Mouse (Mus musculus) lung, postnatal 4 days (tissue): ENCODE measurements around the gene Rrnad1.
"Not testable (repeated sequence)": the region's sequence is repeated elsewhere in the genome, so short reads cannot be mapped to it uniquely, and the experiment has no call there.

Experiments
- DNase-seq, 2 experiments: peaks; one replicate each; pipeline ENCODE4 v3.0.0; 2021

Rrnad1 gene

DNA sequence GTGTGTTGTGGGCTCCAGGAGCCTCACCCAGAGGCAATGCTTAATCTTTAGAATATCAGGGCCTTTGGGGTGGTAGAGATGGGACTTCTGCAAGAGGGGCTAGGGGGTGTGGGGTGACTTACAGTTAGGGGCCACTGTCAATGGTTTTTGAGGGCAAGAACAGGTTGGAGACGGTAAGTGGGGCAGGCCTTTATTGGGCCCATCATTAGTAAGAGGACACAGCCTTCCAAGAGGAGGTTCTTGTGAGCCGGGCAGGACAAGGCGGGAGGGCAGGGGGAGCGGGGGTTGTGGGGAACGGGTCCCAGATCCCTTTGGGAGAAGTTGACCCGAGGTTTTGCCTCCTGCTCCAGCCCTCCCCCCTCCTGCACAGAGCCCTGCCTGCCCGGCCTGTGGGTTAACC, 17.0 kb downstream of the Rrnad1 start:
- DNase-seq, result no peak

DNA sequence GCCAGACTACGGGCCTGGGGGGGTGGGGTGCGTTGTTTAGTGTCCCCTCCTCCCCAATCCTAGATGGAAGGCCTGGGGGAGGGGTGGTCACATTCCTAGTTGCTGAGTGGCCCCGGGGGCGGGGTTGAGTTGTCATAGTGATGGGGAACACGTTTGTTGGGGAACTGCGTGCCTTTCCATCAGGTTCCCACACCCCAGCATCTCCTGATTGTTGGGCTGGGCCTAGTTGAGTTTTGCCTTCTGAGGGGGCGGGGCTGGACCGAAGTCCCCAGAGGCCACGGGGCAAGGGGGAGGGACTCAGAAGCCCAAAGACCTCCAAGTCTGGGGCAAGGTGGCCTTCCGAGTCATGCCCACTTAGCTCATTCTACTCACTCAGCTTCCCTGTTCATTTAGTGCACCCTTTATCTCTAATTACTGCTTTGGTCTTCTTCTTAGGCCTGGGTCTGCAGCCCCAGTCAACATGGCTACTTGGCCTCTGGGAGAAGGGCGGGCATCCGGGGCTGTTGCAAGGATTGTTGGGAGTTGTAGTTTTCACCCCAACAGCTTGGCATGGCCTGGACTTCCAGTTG, 19.9 kb downstream of the Rrnad1 start:
- DNase-seq, result peak; percentile 91 to 94

DNA sequence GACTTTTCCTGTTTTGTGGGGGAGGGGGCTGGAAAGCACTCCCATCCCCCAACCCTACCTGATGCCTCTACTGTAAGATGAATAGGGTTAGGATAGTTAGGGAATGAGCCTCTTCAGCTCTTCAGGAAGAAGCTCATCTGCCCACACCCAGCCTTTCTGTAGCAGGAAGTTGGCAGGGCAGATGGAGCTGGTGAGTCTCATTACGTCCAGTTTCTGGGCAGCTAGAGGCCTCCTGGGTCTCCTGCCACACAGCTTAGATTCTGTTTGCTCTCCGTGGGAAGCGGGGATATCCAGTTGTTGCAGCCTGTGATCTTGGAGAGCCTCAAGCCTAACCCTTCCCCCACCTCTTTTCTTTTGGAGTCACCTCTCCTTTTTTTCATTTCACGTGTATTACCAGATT, 20.6 kb downstream of the Rrnad1 start:
- peak; percentile 28 to 46 for DNase-seq

DNA sequence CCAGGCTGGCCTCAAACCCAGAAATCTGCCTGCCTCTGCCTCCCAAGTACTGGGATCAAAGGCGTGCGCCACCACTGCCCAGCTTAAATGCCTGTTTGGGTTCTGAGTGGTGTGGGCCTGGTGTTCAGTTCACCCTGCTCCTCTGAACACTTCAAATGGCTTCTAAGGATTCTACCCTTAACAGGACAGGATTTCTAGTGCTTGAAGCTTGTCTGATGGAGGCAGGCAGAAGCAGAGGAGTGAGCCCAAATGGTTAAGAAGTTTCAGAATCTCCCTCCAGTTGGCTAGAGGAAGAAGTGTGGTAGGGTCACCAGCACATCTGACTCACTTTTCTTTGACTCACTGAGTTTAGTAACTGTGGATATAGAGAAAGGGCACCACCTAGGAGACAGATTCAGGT, 21.1 kb downstream of the Rrnad1 start:
- DNase-seq, result no peak

DNA sequence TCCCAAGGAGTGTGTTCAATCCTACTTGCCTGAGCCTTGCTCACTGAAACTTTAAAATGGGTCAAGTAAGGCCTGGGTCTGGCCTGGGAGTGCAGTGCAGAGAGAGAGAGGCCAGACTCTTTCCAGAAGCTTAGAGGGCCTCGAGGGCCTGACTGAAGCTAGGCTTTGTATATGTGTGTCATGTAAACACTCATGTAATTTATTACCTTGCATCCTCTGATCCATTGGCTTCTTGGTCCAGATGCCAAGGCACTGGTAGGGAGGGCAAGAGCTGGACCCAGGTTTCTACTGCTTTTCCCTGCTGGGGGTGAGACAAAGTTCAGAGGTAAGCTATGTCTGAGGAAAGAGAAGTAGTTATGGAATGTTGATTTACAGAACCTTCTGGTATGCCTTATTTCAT, 22.6 kb downstream of the Rrnad1 start:
- no peak for DNase-seq

DNA sequence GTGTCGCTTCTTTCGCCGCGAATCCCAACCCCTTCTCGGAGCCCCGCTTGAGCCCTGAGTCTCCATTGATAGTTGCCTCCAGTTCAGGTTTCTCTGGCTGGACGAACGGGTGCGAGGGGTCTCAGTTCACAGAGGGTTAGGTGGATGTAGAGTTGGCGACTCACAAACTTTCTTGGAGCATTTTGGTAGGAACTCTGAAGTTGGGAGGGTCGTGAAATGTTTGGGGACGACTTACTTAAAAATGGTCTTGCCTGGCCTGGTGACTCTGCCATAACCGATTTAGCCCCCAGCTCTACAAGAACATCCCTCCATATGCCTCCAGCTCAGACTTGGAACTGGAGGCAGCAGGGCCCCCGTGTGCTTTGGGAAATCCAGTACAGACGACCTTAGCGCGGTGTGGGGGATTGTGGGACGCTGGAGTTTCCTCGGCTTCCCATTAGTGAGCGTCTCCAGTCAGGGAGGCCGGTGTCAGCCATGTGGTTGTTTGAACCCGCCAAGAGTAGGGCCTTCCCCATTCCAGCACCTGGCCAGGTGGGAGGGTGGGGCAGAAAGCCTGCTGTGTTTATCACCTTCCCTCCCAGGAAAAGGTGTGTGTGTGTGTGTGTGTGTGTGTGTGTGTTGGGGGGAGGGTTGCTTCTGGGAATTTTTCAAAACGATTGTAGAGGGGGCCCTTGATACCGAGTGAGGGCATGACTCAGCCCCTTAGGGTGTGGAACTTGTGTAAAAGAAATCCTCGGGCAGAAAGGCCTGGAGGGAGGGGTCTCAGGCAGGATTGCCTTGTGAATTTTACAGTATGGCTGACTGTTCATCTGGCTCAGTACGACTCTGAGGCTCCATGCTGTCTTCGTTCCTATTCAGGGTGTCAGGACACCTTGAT, 23.3 kb downstream of the Rrnad1 start:
- DNase-seq, result peak; percentile 64 to 85

DNA sequence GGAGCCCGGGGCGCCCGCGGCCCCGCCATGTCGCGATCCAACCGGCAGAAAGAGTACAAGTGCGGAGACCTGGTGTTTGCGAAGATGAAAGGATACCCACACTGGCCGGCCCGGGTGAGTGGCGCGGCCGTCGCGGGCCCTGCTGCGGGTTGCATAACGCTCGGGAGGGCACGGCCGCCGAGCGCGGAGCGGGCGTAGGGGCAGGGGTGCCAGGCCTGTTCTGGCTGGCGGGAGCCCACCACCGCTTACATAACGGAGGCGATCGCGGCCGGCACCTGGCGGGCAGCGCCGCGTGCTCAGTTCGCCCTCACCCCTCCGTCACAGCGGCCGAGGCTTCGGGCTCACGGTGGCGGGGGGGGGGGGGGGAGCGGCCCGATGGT, 23.9 kb downstream of the Rrnad1 start:
- peak in 1 of 2 experiments; percentile 53 for DNase-seq

DNA sequence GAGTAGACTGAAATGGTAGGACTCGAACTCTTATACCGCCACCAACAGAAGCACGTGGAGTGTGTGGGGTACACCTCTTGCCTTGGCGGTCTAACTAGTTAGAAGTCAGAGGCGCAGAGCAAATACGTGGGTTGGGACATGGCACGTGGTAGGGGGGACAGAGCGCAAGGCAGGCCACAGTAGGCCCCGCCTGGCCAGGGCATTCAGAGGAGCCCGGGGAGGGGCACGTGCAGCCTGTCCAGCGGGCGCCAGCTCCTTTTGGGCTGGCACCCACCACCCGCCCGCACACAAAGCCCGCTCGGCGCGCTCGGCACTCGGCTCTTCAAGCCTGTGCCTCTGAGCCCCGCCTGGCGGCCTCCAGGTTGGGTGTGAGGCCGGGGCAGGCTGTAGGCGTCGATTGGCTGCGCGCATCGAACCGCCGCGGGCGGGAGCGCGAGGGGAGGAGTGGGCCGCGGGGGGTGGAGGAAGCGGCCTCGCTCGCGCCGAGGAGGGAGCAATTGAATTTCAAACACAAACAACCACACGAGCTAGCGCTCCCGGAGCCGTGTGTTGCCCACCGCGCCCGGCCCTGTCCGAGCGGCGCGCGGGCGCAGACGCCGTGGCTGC, 24.5 kb downstream of the Rrnad1 start, which contains the start of gene Hdgf:
Gene Hdgf (plus strand): TSS at position 442 of the 606 bp plus-strand sequence.
- DNase-seq, result peak; percentile 96 to 99

DNA sequence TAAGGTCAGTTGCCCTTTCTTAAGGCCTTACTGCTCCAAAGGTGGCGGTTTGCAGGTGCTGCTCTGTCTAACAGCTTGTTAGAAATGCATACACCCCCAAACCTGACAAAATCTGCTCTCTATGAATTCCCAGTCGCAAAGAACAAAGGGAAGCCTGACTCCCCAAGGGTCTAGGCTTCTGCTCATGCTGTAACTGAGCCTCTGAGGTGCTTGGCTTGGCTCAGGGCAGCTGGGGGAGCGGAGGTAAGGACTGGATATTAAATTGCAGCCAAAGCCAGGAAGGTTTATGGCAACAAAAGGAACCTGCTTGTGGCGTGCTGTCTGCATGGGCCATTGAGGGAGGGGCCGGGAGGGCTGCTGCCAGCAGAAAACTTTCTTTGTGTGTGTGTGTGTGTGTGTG, 26.7 kb downstream of the Rrnad1 start:
- DNase-seq, result no peak

DNA sequence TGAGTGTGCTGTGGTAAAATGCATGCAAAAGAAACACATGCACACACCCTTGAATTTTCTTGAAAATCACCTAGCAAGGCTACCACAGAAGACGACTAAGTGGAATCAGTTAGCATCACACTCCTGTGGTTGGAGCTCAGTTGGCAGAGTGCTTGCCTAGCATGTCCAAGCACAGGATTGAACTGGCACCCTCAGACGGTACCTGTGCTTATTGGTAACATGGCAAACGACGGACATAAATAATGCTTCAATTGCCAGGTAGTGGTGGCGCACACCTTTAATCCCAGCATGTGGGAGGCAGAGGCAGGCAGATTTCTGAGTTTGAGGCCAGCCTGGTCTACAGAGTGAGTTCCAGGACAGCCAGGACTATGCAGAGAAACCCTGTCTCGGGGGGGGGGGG, 28.6 kb downstream of the Rrnad1 start:
- not testable (repeated sequence) for DNase-seq

DNA sequence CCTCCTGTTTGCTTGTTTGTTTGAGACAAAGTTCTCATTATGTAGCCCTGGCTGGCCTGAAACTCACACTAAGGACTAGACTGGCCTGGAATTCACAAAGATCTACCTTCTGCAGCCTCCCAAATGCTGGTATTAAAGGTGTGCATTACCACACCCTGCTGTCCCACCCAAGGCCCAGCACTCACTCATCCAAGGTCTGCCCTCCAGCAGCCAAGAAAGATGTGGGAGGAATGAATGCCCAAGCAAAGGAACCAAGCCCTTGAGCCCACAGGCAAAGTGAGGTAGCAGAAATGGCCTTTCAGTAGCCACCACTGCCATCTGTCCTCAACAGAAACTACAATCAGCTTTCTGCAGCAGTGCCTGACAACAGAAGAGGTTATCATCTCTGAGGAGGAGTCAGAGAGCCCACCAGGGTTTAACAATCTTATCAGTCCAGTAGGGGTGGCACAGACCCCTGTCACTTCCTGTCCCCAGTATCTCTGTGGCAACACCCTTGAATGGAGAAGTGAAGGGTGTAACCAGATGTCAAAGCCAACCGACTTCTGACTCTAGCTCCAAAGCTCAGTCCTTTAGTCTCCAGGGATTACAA, 29.4 kb downstream of the Rrnad1 start:
- DNase-seq, result no peak

DNA sequence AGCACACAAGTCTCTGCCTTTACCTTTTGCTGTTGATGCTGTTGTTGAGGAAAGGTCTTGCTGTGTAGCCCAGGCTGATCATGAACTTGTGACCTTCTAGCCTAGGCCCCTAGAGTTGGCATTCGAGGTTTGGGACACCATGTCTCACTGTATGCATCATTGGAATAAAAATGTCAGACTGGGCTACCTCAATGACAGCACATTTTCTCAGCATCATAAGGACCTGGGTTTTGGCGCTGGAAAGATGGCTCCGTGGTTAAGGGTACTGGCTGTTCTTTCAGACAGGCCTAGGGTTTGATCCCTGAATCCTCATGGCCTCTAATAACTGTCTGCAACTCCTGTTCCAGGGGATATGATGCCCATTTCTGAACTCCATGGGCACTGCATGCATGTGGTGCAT, 30.7 kb downstream of the Rrnad1 start:
- DNase-seq, result no peak

DNA sequence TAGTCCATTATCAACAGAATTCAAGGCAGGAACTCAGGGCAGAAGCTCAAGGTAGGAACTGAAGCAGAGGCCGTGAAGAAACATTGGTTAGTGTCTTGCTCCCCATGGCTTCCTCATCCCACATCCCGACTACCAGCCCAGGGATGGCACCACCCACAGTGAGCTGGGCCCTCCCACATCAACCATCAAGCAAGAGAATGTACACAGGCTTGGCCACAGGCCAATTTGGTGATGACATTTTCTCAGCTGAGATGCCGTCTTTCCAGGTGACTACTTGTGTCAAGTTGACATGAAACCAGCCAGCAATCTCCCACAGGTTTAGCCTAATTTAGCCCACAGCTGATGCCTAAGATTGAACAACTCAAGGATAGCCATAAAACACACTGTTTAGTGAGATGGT, 31.3 kb downstream of the Rrnad1 start:
- DNase-seq, result no peak

DNA sequence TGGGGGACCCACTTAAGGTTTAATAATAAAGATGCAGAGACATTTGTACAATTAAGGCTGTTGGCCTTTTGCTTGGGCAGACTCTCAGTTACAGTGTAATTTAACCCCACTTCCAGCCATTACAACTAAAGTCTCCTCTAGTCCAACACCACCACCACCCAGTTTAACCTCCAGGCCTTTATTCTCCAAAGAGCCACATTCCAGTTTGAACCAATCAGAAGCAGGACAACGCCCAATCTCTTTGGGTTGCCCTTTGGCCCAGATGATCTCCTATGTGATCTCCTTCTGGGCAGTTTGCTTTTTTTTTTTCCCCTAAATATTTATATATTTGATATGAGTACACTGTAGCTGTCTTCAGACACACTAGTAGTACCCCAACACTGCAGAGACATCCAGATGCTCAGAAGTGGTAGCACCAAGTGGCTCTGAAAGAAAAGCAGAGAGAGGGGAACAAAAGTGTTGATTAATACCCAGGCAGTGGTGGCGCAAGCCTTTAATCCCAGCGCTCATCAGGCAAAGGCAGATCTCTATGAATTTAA, 37.1 kb downstream of the Rrnad1 start:
- no peak for DNase-seq

DNA sequence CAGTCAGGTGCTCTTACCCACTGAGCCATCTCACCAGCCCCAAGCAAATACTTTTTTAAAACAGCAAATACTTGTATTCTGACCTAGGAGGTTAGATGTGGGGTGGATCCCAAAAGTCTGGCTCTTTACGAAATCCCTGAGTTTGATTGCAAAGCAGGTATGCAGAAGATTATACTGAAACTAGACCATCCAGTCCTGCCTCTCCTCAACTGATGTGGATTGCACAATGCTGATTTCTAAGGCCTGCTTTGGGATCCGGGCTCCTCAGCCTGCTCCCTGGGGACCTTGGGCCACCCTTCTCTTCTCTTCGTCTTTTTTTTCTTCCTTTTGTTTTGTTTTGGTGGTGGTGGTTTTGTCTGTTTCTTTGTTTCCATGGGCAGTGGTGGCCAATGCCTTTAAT, 39.0 kb downstream of the Rrnad1 start:
- DNase-seq, result no peak

DNA sequence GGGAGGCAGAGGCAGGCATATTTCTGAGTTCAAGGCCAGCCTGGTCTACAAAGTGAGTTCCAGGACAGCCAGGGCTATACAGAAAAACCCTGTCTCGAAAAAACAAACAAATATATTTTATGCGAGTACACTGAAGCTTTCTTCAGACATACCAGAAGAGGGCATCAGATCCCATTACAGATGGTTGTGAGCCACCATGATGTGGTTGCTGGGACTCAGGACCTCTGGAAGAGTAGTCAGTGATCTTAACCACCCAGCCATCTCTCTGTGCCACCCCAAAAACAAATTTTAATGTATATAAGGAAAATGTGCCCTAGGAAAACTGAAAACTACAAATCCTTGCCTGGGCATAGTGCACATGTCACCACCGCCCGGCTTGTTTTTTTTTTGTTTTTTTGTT, 43.1 kb downstream of the Rrnad1 start:
- not testable (repeated sequence) for DNase-seq

DNA sequence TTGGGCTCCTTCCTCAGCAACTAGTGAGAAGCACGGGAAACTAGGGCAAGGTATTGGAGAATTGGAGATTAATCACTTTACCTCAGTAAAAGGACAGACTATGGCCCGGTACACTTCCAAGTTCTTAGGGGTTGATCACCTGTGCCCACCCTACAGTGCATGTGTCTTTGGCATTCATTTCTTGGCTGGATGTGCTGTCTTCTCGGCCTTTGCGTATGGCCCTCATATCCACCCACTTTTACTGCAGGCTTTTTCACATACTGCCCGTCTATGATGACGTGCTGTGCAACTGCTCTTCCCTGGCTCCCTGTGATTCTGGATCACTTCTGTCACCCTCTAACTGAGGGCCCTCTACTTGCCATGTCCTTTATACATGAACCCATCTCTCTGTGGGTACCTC, 44.1 kb downstream of the Rrnad1 start:
- no peak for DNase-seq

DNA sequence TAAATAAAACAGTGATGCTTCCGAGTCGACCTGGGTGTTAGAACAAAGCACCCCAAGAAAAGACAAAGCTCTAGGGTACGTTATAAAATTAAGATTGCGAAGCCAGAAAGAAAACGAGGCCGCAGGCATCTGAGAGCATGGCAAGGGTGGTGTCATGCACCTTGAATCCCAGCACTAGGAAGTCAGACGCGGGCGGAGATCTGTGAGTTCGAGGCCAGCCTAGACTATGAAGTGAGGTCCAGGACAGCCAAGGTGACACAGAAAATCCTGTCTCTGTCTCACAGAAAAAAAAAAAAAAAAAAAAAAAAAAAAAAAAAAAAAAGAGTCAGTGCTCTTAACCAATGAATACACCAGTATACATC, 44.5 kb downstream of the Rrnad1 start:
- DNase-seq, result peak in 1 of 2 experiments; percentile 41

DNA sequence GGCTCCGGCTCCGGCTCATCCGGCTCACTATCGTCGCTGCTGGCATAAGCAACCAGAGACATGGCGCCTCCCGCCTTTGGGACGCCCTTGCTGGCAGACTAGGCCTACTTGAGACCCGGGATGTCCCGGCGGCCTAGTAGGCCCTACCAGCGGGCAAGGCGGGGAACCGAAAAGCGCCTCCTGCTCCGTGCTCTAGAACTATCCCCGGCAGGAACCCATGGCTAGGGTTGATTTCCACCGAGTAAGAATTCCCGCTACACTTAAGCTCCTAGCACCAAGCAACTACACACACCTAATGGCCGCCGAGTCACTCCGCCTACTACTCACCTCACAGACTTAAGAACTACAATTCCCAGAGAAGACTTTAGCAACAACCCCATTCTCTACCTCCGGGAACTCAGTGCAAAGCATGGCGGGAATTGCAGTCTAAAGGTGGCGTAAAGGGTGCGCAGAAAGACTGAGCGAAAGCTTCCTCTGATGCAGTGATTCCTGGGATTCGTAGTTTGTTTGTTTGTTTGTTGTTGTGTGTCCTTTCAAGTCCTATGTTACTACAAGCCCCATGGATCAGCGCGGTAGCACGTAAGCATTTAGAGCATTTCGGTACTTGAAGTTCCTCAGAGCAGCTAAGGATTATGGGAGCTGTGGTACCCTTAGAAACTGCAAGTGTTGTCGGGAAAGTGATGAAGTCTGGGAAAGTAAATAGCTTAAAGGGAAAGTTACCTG, 45.1 kb downstream of the Rrnad1 start, which contains the start of gene Prcc:
Gene Prcc (minus strand): TSS at position 328 of the 723 bp plus-strand sequence.
- DNase-seq, result peak; percentile 93 to 96

DNA sequence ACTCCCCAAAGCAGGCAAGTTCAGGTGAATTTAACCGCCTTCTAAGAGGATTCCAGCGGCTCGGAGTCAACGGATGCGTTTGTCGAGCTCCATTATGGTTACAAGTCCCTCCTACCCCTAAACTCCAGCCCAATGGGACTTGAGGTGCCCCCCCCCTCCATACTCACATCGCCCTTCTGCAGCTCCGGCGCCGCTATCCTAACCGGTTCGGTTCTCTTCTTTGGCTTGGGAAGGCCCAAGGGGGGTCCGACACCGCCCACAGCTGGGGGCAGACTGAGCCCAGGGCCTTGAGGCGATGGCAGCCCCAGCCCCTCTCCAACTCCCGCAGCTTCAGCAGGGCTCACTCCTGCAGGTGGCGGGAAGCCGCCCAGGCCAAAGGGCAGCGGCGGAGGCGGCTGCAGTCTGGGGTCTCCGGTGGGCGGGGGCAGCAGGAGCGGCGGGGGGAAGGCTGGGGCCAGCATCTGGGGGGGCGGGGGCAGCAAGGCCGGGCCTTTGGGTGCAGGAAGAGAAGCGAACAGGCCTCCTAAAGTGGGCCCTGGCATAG, 45.7 kb downstream of the Rrnad1 start:
- peak; percentile 55 to 64 for DNase-seq

DNA sequence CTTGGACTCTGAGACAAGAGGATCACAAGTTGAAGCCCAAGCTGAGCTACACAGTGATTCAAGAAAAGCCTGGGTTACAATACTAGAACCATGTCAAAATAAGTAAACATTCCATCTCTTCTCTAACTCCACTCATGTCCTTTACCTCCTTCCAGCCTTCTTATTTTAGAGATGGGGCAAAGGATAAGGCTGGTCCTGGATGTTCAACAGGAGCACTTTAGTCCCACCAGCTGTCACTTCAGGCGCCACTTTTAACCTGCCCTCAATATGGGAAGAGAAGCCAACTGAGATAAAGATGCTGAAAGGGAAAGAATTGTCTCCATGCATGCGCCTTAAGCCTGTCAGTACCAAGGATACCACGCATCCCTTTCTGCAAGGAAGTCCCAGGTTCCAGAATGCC, 46.2 kb downstream of the Rrnad1 start:
- DNase-seq, result no peak

DNA sequence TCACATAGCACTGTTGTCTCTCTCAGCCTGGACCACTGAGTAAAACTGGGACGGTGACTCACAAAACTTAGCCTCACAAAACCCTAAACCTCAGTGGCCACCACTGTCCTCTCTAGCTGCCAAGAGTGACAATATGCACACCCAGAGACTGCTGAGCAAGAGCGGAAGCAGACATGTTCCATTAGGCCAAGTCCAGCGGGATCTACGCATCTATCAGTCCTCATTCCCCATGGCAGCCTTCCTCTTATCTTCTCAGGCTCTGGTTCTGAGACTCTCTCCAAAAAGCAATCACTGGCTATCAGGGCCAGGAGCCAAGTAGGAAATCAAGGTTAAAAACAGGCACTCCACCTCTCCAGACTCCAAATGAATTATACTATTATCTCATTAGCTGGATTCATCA, 52.8 kb downstream of the Rrnad1 start:
- no peak for DNase-seq
